Mouse (Mus musculus) gastrocnemius, adult 2 months (tissue): Measurements from ENCODE around the gene Zfhx3. TPM values are rescaled to one million over a fixed set of nuclear protein-coding genes. Genes with fewer than 3 reads are reported as not detected.

Source experiments
- DNase-seq: peaks from one replicate; pipeline ENCODE4 v3.0.0; 2022
- H3K27ac ChIP-seq: fragments of 200-600 bp; 2 replicates; pipeline ENCODE4 v1.8.1; 2022; ENCODE audit warnings: mild to moderate bottlenecking
- H3K4me3 ChIP-seq: fragments of 200-600 bp; 2 replicates; pipeline ENCODE4 v1.8.1; 2022; ENCODE audit warnings: mild to moderate bottlenecking, moderate library complexity
- CTCF ChIP-seq: fragments of 200-600 bp; IDR thresholded peaks from 2 replicates; pipeline ENCODE4 v1.8.1; 2022; ENCODE audit warnings: antibody characterized with exemption, mild to moderate bottlenecking, moderate library complexity
- intact Hi-C: fragments of 180-260 bp; cut with DNase I; formaldehyde crosslinking; loops from one replicate; pipeline ENCODE4 v1.15.1; 2025
- total RNA-seq, 2 experiments: library from RNA; stranded (reverse); gene quantifications; 2 replicates each; pipeline ENCODE4 v1.2.3; 2021

Gene Zfhx3
- total RNA-seq, 2 experiments from 2014 or later = 14.1 to 17.7 TPM

- intact Hi-C loops = no loop called here
- no peak overlapping the region for H3K27ac ChIP-seq
- H3K4me3 ChIP-seq = no peak overlapping the region
- no peak for TF ChIP-seq CTCF
- DNase-seq = no peak
Measured at GRCm38 (mm10) chr8:108788156-108788761, 845.8 kb downstream of the Zfhx3 start.

- H3K27ac ChIP-seq = no peak overlapping the region
- intact Hi-C loops = no loop called here
- DNase-seq = no peak
- no peak for TF ChIP-seq CTCF
- no peak overlapping the region for H3K4me3 ChIP-seq
Measured at GRCm38 (mm10) chr8:108788762-108789157, 846.3 kb downstream of the Zfhx3 start.

GRCm38 (mm10) chr8:108790559-108791293, 848.3 kb downstream of the Zfhx3 start:
- intact Hi-C loops = no loop called here
- peak; percentile 71 for DNase-seq
- H3K4me3 ChIP-seq = no peak overlapping the region
- H3K27ac ChIP-seq = no peak overlapping the region
- TF ChIP-seq CTCF = peak; percentile 58

GRCm38 (mm10) chr8:108796076-108796475, 853.6 kb downstream of the Zfhx3 start:
- intact Hi-C loops = no loop called here

GRCm38 (mm10) chr8:108796882-108797281, 854.4 kb downstream of the Zfhx3 start:
- Histone ChIP-seq H3K27ac (no peak overlapping the region), H3K4me3 (no peak overlapping the region)
- DNase-seq = no peak
- no peak for TF ChIP-seq CTCF
- intact Hi-C loops = no loop called here

More at GRCm38 (mm10) chr8:108796076-108796475, 853.6 kb downstream of the Zfhx3 start:
- Histone ChIP-seq H3K27ac (no peak overlapping the region), H3K4me3 (no peak overlapping the region)
- no peak for DNase-seq
- TF ChIP-seq CTCF = no peak

GRCm38 (mm10) chr8:108798012-108798411, 855.6 kb downstream of the Zfhx3 start:
- intact Hi-C loops = no loop called here

GRCm38 (mm10) chr8:108799250-108799649, 856.8 kb downstream of the Zfhx3 start:
- Histone ChIP-seq H3K27ac (no peak overlapping the region), H3K4me3 (no peak overlapping the region)
- no peak for TF ChIP-seq CTCF
- DNase-seq = no peak
- intact Hi-C loops = no loop called here

More at GRCm38 (mm10) chr8:108798012-108798411, 855.6 kb downstream of the Zfhx3 start:
- no peak overlapping the region; the same call in 1 of the 2 replicates for H3K4me3 ChIP-seq
- peak overlapping the region; percentile 55; the same call in 1 of the 2 replicates for H3K27ac ChIP-seq
- DNase-seq = peak; percentile 91
- TF ChIP-seq CTCF = no peak

GRCm38 (mm10) chr8:108800357-108800756, 857.9 kb downstream of the Zfhx3 start:
- intact Hi-C loops = no loop called here

GRCm38 (mm10) chr8:108803017-108803416, 860.6 kb downstream of the Zfhx3 start:
- DNase-seq = no peak
- TF ChIP-seq CTCF = no peak
- no peak overlapping the region for H3K4me3 ChIP-seq
- intact Hi-C loops = no loop called here
- no peak overlapping the region for H3K27ac ChIP-seq

More at GRCm38 (mm10) chr8:108800357-108800756, 857.9 kb downstream of the Zfhx3 start:
- H3K27ac ChIP-seq = no peak overlapping the region
- H3K4me3 ChIP-seq = no peak overlapping the region
- no peak for DNase-seq
- TF ChIP-seq CTCF = no peak

GRCm38 (mm10) chr8:108811694-108812093, 869.2 kb downstream of the Zfhx3 start:
- TF ChIP-seq CTCF = no peak
- H3K27ac ChIP-seq = peak overlapping the region; percentile 28; the same call in 1 of the 2 replicates
- intact Hi-C loops = no loop called here
- peak overlapping the region; percentile 43 for H3K4me3 ChIP-seq
- DNase-seq = peak; percentile 63

- no peak overlapping the region for H3K4me3 ChIP-seq
- TF ChIP-seq CTCF = no peak
- no peak for DNase-seq
- H3K27ac ChIP-seq = no peak overlapping the region
- intact Hi-C loops = no loop called here
Measured at GRCm38 (mm10) chr8:108813375-108813774, 870.9 kb downstream of the Zfhx3 start.

GRCm38 (mm10) chr8:108819271-108819671, 876.8 kb downstream of the Zfhx3 start:
- Histone ChIP-seq H3K4me3 (no peak overlapping the region), H3K27ac (no peak overlapping the region)
- TF ChIP-seq CTCF = no peak
- no peak for DNase-seq
- intact Hi-C loops = no loop called here

- no peak for TF ChIP-seq CTCF
- H3K27ac ChIP-seq = no peak overlapping the region
- no peak overlapping the region; the same call in 1 of the 2 replicates for H3K4me3 ChIP-seq
- intact Hi-C loops = no loop called here
- DNase-seq = no peak
Measured at GRCm38 (mm10) chr8:108819826-108820225, 877.4 kb downstream of the Zfhx3 start.
